47 mouse cellular contexts compared by ENCODE assay signal in genomic region chrX:114895489-114895888, GRCm38 (mm10). TPM values are rescaled to one million over a fixed set of nuclear protein-coding genes. Genes with fewer than 3 reads are reported as not detected.
"Had no signal": no experiment of that assay in that cellular context is flagged by ENCODE, and none has a peak within 500 bp of the region (broad histone marks: within the 10 kb centered on the region; RNA-seq: fewer than 3 reads in every experiment).

No protein-coding gene starts in this region.

- H3K4me2 ChIP-seq: limb, embryonic 12.5 days; limb, embryonic 13.5 days; limb, embryonic 15.5 days; liver, embryonic 11.5 days; liver, embryonic 12.5 days; liver, embryonic 13.5 days; liver, embryonic 15.5 days; lung, embryonic 14.5 days; lung, embryonic 15.5 days; midbrain, embryonic 11.5 days; midbrain, embryonic 12.5 days; midbrain, embryonic 13.5 days; midbrain, embryonic 15.5 days; neural tube, embryonic 12.5 days had no signal

- H3K36me3 ChIP-seq: limb, embryonic 10.5 days; limb, embryonic 12.5 days; limb, embryonic 13.5 days; limb, embryonic 15.5 days; liver, embryonic 12.5 days; liver, embryonic 13.5 days; liver, embryonic 15.5 days; lung, embryonic 15.5 days; midbrain, embryonic 10.5 days; midbrain, embryonic 12.5 days; midbrain, embryonic 13.5 days; midbrain, embryonic 15.5 days; neural tube, embryonic 12.5 days had no signal

- H3K27me3 ChIP-seq: limb, embryonic 12.5 days; limb, embryonic 13.5 days; limb, embryonic 15.5 days; liver, embryonic 12.5 days; liver, embryonic 13.5 days; liver, embryonic 15.5 days; lung, embryonic 15.5 days; megakaryocyte, embryonic 14.5 days; midbrain, embryonic 12.5 days; midbrain, embryonic 13.5 days; midbrain, embryonic 15.5 days; neural tube, embryonic 12.5 days had no signal

- H3K9ac ChIP-seq: limb, embryonic 12.5 days; limb, embryonic 13.5 days; limb, embryonic 15.5 days; liver, embryonic 12.5 days; liver, embryonic 13.5 days; liver, embryonic 14.5 days; liver, embryonic 15.5 days; liver, postnatal 0 days; lung, embryonic 14.5 days; lung, embryonic 15.5 days; midbrain, embryonic 12.5 days; midbrain, embryonic 13.5 days; midbrain, embryonic 15.5 days; neural tube, embryonic 12.5 days had no signal

- H3K4me3 ChIP-seq: limb, embryonic 10.5 days; limb, embryonic 12.5 days; limb, embryonic 13.5 days; limb, embryonic 15.5 days; liver, embryonic 12.5 days; liver, embryonic 13.5 days; liver, embryonic 15.5 days; lung, embryonic 15.5 days; megakaryocyte, embryonic 14.5 days; midbrain, embryonic 10.5 days; midbrain, embryonic 12.5 days; midbrain, embryonic 13.5 days; midbrain, embryonic 15.5 days; myocyte; neural tube, embryonic 12.5 days had no signal

- ATAC-seq: liver, embryonic 12.5 days; liver, postnatal 0 days; lung, postnatal 0 days; midbrain, embryonic 13.5 days; midbrain, embryonic 15.5 days; midbrain, embryonic 16.5 days had no signal

- DNase-seq: left cerebral cortex, postnatal 4 days; liver; liver, embryonic 13.5 days; liver, postnatal 0 days; lung, adult 18-20 months; lung, adult 2 months; lung, embryonic 14.5 days; lung, postnatal 10 days; lung, postnatal 14 days; lung, postnatal 36 days; lung, postnatal 4 days; midbrain, embryonic 14.5 days had no signal

- H3K27ac ChIP-seq: limb, embryonic 10.5 days; limb, embryonic 12.5 days; limb, embryonic 13.5 days; limb, embryonic 15.5 days; liver, embryonic 12.5 days; liver, embryonic 13.5 days; liver, embryonic 14.5 days; liver, embryonic 15.5 days; lung, embryonic 15.5 days; macrophage; midbrain, embryonic 10.5 days; midbrain, embryonic 12.5 days; midbrain, embryonic 13.5 days; midbrain, embryonic 15.5 days; neural tube, embryonic 12.5 days had no signal

- H3K4me1 ChIP-seq: limb, embryonic 10.5 days; limb, embryonic 12.5 days; limb, embryonic 13.5 days; limb, embryonic 15.5 days; liver, embryonic 12.5 days; liver, embryonic 13.5 days; liver, embryonic 15.5 days; lung, embryonic 15.5 days; megakaryocyte, embryonic 14.5 days; midbrain, embryonic 10.5 days; midbrain, embryonic 12.5 days; midbrain, embryonic 13.5 days; midbrain, embryonic 15.5 days; neural tube, embryonic 12.5 days had no signal

- H3K9me3 ChIP-seq: limb, embryonic 10.5 days; limb, embryonic 12.5 days; limb, embryonic 13.5 days; limb, embryonic 15.5 days; liver, embryonic 12.5 days; liver, embryonic 13.5 days; liver, embryonic 15.5 days; lung, embryonic 15.5 days; megakaryocyte, embryonic 14.5 days; midbrain, embryonic 10.5 days; midbrain, embryonic 12.5 days; midbrain, embryonic 13.5 days; midbrain, embryonic 15.5 days; neural tube, embryonic 12.5 days had no signal

RNA-seq across cellular contexts. Expression of gene Ube2dnl1, which starts 9.3 kb away (rescaled TPM):
- total RNA-seq: left cerebral cortex, adult 8-10 months; left cerebral cortex, postnatal 10 days; left cerebral cortex, postnatal 14 days; left cerebral cortex, postnatal 25 days; left cerebral cortex, postnatal 36 days; left cerebral cortex, postnatal 4 days; liver, adult 2 months; megakaryocyte progenitor cell, adult 5-6 weeks; megakaryocyte, adult 5-6 weeks; megakaryocyte-erythroid progenitor cell, adult 5-6 weeks; monocyte, adult 5-6 weeks had no signal
- polyA plus RNA-seq: limb, embryonic 10.5 days; limb, embryonic 11.5 days; limb, embryonic 12.5 days; limb, embryonic 13.5 days; limb, embryonic 14.5 days; limb, embryonic 15.5 days; liver, adult 2 months; liver, embryonic 11.5 days; liver, embryonic 12.5 days; liver, embryonic 13.5 days; liver, embryonic 14.5 days; liver, embryonic 15.5 days; liver, embryonic 16.5 days; liver, postnatal 0 days; lung, adult 2 months; lung, embryonic 14.5 days; lung, embryonic 15.5 days; lung, embryonic 16.5 days; lung, postnatal 0 days; macrophage; midbrain, embryonic 10.5 days; midbrain, embryonic 11.5 days; midbrain, embryonic 12.5 days; midbrain, embryonic 13.5 days; midbrain, embryonic 14.5 days; midbrain, embryonic 15.5 days; midbrain, embryonic 16.5 days; myocyte; neural tube, embryonic 11.5 days; neural tube, embryonic 12.5 days had no signal

RNA-seq across cellular contexts. Expression of gene Ube2dnl2, which starts 11.9 kb away (rescaled TPM):
- total RNA-seq: left cerebral cortex, adult 8-10 months; left cerebral cortex, postnatal 10 days; left cerebral cortex, postnatal 14 days; left cerebral cortex, postnatal 25 days; left cerebral cortex, postnatal 36 days; left cerebral cortex, postnatal 4 days; liver, adult 2 months; megakaryocyte progenitor cell, adult 5-6 weeks; megakaryocyte, adult 5-6 weeks; megakaryocyte-erythroid progenitor cell, adult 5-6 weeks; monocyte, adult 5-6 weeks had no signal
- polyA plus RNA-seq: limb, embryonic 10.5 days; limb, embryonic 11.5 days; limb, embryonic 12.5 days; limb, embryonic 13.5 days; limb, embryonic 14.5 days; limb, embryonic 15.5 days; liver, adult 2 months; liver, embryonic 11.5 days; liver, embryonic 12.5 days; liver, embryonic 13.5 days; liver, embryonic 14.5 days; liver, embryonic 15.5 days; liver, embryonic 16.5 days; liver, postnatal 0 days; lung, adult 2 months; lung, embryonic 14.5 days; lung, embryonic 15.5 days; lung, embryonic 16.5 days; lung, postnatal 0 days; macrophage; midbrain, embryonic 10.5 days; midbrain, embryonic 11.5 days; midbrain, embryonic 12.5 days; midbrain, embryonic 13.5 days; midbrain, embryonic 14.5 days; midbrain, embryonic 15.5 days; midbrain, embryonic 16.5 days; myocyte; neural tube, embryonic 11.5 days; neural tube, embryonic 12.5 days had no signal
